Comparison of ENCODE assay signal across 9 mouse cellular contexts in the genomic region with DNA sequence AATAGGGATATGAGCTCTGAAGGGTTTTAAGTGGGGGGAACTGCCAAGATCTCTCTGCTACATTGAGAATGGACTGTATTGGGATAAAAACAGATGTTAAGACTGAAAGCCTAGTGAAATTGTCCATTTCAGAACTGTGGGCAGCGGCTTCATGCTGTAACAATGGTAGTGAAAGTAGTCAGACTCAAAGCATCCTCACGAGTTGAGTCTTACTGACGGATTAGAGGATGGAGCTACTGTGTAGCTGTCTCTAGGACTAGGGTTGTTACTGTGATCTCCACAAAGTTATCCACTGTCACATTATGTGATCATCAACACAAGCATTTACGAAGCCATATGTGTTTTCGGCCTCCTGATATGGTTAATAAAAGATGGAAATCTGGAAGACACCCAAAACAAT. TPM values are rescaled to one million over a fixed set of nuclear protein-coding genes. Genes with fewer than 3 reads are reported as not detected.
DNase-seq lines count a peak whose midpoint lies in the region; ATAC-seq and TF ChIP-seq lines count a peak whose summit lies in the region.
"Had no signal": no experiment of that assay in that cellular context is flagged by ENCODE, and none has a peak within 500 bp of the region (broad histone marks: within the 10 kb centered on the region; RNA-seq: fewer than 3 reads in every experiment).

No protein-coding gene starts in this region.

- peak overlapping the region; percentile 89 for H3K4me2 ChIP-seq in heart, embryonic 11.5 days
- H3K4me2 ChIP-seq in forebrain, embryonic 12.5 days = peak overlapping the region; percentile 81
- peak overlapping the region; percentile 98 for H3K4me2 ChIP-seq in liver, embryonic 14.5 days (ENCODE audit: low read depth)

- peak overlapping the region; percentile 99 for H3K9ac ChIP-seq in heart, embryonic 11.5 days (ENCODE audit: low read depth, low read length)
- peak overlapping the region; percentile 93 for H3K9ac ChIP-seq in forebrain, embryonic 12.5 days
- peak overlapping the region; percentile 87 for H3K9ac ChIP-seq in liver, embryonic 14.5 days (replicated peaks)

- intact Hi-C loops in left cerebral cortex, postnatal 36 days (cut with DNase I) = no loop called here

- WGBS in heart, embryonic 11.5 days (ENCODE audit: insufficient replicate concordance) = 35% methylated on average over 5 of the region's 5 CpGs
- whole genome bisulfite sequencing in forebrain, embryonic 12.5 days = 44% methylated on average over 5 of the region's 5 CpGs
- WGBS in liver, embryonic 14.5 days (ENCODE audit: insufficient replicate concordance) = 35% methylated on average over 5 of the region's 5 CpGs

- H3K36me3 ChIP-seq in heart, embryonic 11.5 days (ENCODE audit: control insufficient read depth, insufficient read depth, low read length) = peaks cover 20% of the 10 kb centered on the region
- H3K36me3 ChIP-seq in forebrain, embryonic 12.5 days (replicated peaks) = peaks cover 32% of the 10 kb centered on the region
- peaks cover 35% of the 10 kb centered on the region for H3K36me3 ChIP-seq in liver, embryonic 14.5 days (replicated peaks; ENCODE audit: control insufficient read depth, insufficient read depth, low read depth)

- no peaks in the 10 kb centered on the region for H3K27me3 ChIP-seq in heart, embryonic 11.5 days (ENCODE audit: control insufficient read depth, insufficient read depth, low read length)
- no peaks in the 10 kb centered on the region for H3K27me3 ChIP-seq in forebrain, embryonic 12.5 days
- no peaks in the 10 kb centered on the region for H3K27me3 ChIP-seq in liver, embryonic 14.5 days (ENCODE audit: control insufficient read depth, insufficient read depth, low read length)
- H3K27me3 ChIP-seq: Patski had no signal

- peak overlapping the region; percentile 98 for H3K4me3 ChIP-seq in heart, embryonic 11.5 days (ENCODE audit: low read depth, low read length)
- H3K4me3 ChIP-seq in forebrain, embryonic 12.5 days (replicated peaks) = peak overlapping the region; percentile 89
- peak overlapping the region; percentile 83 to 92 for H3K4me3 ChIP-seq in liver, embryonic 14.5 days (ENCODE audit: insufficient read depth in 1 of 2, low read depth in 2 of 2, low read length in 2 of 2)

- ATAC-seq in heart, embryonic 11.5 days (replicated peaks; ENCODE audit: insufficient number of reproducible peaks, low FRiP score, low TSS enrichment) = no peak
- ATAC-seq in forebrain, embryonic 12.5 days (ENCODE audit: low FRiP score) = no peak
- no peak for ATAC-seq in liver, embryonic 14.5 days (ENCODE audit: insufficient read depth)

- H3K9me3 ChIP-seq in heart, embryonic 11.5 days (replicated peaks; ENCODE audit: control insufficient read depth, low read length) = no peaks in the 10 kb centered on the region
- no peaks in the 10 kb centered on the region for H3K9me3 ChIP-seq in forebrain, embryonic 12.5 days
- no peaks in the 10 kb centered on the region for H3K9me3 ChIP-seq in liver, embryonic 14.5 days (ENCODE audit: control insufficient read depth, low read length)

- no peak for TF ChIP-seq CTCF in liver, embryonic 14.5 days (IDR thresholded peaks at IDR 0.05; ENCODE audit: low read depth)

- no peak for DNase-seq in heart, adult 18-20 months
- DNase-seq in CD4-positive helper T cell, adult 2 months (ENCODE audit: low read depth, low spot score) = peak; percentile 6
- DNase-seq in liver, embryonic 14.5 days (ENCODE audit: low read depth in 3 of 3, low spot score in 3 of 3) = no peak
- no peak for DNase-seq in left cerebral cortex, postnatal 36 days (ENCODE audit: low spot score in 2 of 2)
- no peak for DNase-seq in cerebellum, adult 11 months
- no peak for DNase-seq in cerebellum, postnatal 14 days

- H3K27ac ChIP-seq in heart, embryonic 11.5 days (ENCODE audit: low read depth, low read length) = no peak overlapping the region
- H3K27ac ChIP-seq in forebrain, embryonic 12.5 days = no peak overlapping the region
- peak overlapping the region; percentile 46 for H3K27ac ChIP-seq in liver, embryonic 14.5 days

- peaks cover 18% of the 10 kb centered on the region for H3K4me1 ChIP-seq in heart, embryonic 11.5 days (ENCODE audit: control insufficient read depth, insufficient read depth, low read length)
- H3K4me1 ChIP-seq in forebrain, embryonic 12.5 days = peaks cover 26% of the 10 kb centered on the region
- H3K4me1 ChIP-seq in liver, embryonic 14.5 days (replicated peaks; ENCODE audit: control insufficient read depth in 2 of 2, insufficient read depth in 2 of 2, low read length in 1 of 2) = peaks cover 13% of the 10 kb centered on the region in 2 experiments

- TF ChIP-seq EP300 in liver, embryonic 14.5 days (IDR thresholded peaks at IDR 0.05; ENCODE audit: low read depth) = no peak

RNA-seq across cellular contexts. Expression of a gene that starts 1.0 kb away (rescaled TPM):
- polyA plus RNA-seq in heart, embryonic 11.5 days (2014; fragmentation: Nextera tagmentation; extraction: Ambion mirVana) = 93.4 and 94.0 TPM in 2 replicates
- 10 to 100 TPM; 40.8 to 51.0 TPM for total RNA-seq in heart, adult 18-20 months (2021)
- 121 and 129 TPM in 2 replicates for polyA plus RNA-seq in forebrain, embryonic 12.5 days (2016; fragmentation: Nextera tagmentation; extraction: Ambion mirVana)
- 16.8 and 21.3 TPM in 2 replicates for polyA plus RNA-seq in liver, embryonic 14.5 days (2012; rRNA removed)
- 32.4 and 40.2 TPM in 2 replicates for polyA plus RNA-seq in liver, embryonic 14.5 days (2014; fragmentation: Nextera tagmentation; extraction: Ambion mirVana)
- 10 to 100 TPM; 46.9 to 50.7 TPM for total RNA-seq in left cerebral cortex, postnatal 36 days (2021)

RNA-seq across cellular contexts. Expression of a gene that starts 1.7 kb away (rescaled TPM):
- 765 and 827 TPM in 2 replicates for polyA plus RNA-seq in heart, embryonic 11.5 days (2014; fragmentation: Nextera tagmentation; extraction: Ambion mirVana)
- total RNA-seq in heart, adult 18-20 months (2021) = 1,000 to 10,000 TPM; 1,228 to 1,265 TPM
- 455 and 468 TPM in 2 replicates for polyA plus RNA-seq in forebrain, embryonic 12.5 days (2016; fragmentation: Nextera tagmentation; extraction: Ambion mirVana)
- 93.2 and 171 TPM in 2 replicates for polyA plus RNA-seq in liver, embryonic 14.5 days (2012; rRNA removed)
- polyA plus RNA-seq in liver, embryonic 14.5 days (2014; fragmentation: Nextera tagmentation; extraction: Ambion mirVana) = 362 and 364 TPM in 2 replicates
- 100 to 1,000 TPM; 256 to 269 TPM for total RNA-seq in left cerebral cortex, postnatal 36 days (2021)

RNA-seq across cellular contexts. Expression of a gene that starts 15.3 kb away (rescaled TPM):
- polyA plus RNA-seq in heart, embryonic 11.5 days (2014; fragmentation: Nextera tagmentation; extraction: Ambion mirVana) = 1.8 and 2.0 TPM in 2 replicates
- total RNA-seq in heart, adult 18-20 months (2021) = under 1 TPM in 1 of 2 experiments, not detected in 1; 0.31 TPM
- polyA plus RNA-seq in forebrain, embryonic 12.5 days (2016; fragmentation: Nextera tagmentation; extraction: Ambion mirVana) = 3.8 and 4.8 TPM in 2 replicates
- polyA plus RNA-seq in liver, embryonic 14.5 days (2012; rRNA removed) = 1.0 and 1.2 TPM in 2 replicates
- 0.24 and 0.42 TPM in 2 replicates for polyA plus RNA-seq in liver, embryonic 14.5 days (2014; fragmentation: Nextera tagmentation; extraction: Ambion mirVana)
- 1 to 10 TPM; 1.1 to 4.9 TPM for total RNA-seq in left cerebral cortex, postnatal 36 days (2021)

RNA-seq across cellular contexts. Expression of a gene that starts 25.7 kb away (rescaled TPM):
- polyA plus RNA-seq in heart, embryonic 11.5 days (2014; fragmentation: Nextera tagmentation; extraction: Ambion mirVana) = 2.6 and 2.9 TPM in 2 replicates
- under 1 TPM; 0.15 to 0.41 TPM for total RNA-seq in heart, adult 18-20 months (2021)
- 0.14 and 0.45 TPM in 2 replicates for polyA plus RNA-seq in forebrain, embryonic 12.5 days (2016; fragmentation: Nextera tagmentation; extraction: Ambion mirVana)
- polyA plus RNA-seq in liver, embryonic 14.5 days (2012; rRNA removed) = 3.0 and 4.1 TPM in 2 replicates
- 3.0 and 3.1 TPM in 2 replicates for polyA plus RNA-seq in liver, embryonic 14.5 days (2014; fragmentation: Nextera tagmentation; extraction: Ambion mirVana)
- 1 to 10 TPM; 1.4 to 1.8 TPM for total RNA-seq in left cerebral cortex, postnatal 36 days (2021)

RNA-seq across cellular contexts. Expression of a gene that starts 56.2 kb away (rescaled TPM):
- polyA plus RNA-seq in heart, embryonic 11.5 days (2014; fragmentation: Nextera tagmentation; extraction: Ambion mirVana) = 0.24 TPM in 1 of 2 replicates, not detected in the other
- total RNA-seq in heart, adult 18-20 months (2021) = under 1 TPM in 1 of 2 experiments, not detected in 1; 0.64 TPM
- 0.91 and 3.1 TPM in 2 replicates for polyA plus RNA-seq in forebrain, embryonic 12.5 days (2016; fragmentation: Nextera tagmentation; extraction: Ambion mirVana)
- not detected in 2 replicates for polyA plus RNA-seq in liver, embryonic 14.5 days (2012; rRNA removed)
- not detected in 2 replicates for polyA plus RNA-seq in liver, embryonic 14.5 days (2014; fragmentation: Nextera tagmentation; extraction: Ambion mirVana)
- not detected for total RNA-seq in left cerebral cortex, postnatal 36 days (2021)
- polyA plus RNA-seq: Patski had no signal
